In the genomic region with DNA sequence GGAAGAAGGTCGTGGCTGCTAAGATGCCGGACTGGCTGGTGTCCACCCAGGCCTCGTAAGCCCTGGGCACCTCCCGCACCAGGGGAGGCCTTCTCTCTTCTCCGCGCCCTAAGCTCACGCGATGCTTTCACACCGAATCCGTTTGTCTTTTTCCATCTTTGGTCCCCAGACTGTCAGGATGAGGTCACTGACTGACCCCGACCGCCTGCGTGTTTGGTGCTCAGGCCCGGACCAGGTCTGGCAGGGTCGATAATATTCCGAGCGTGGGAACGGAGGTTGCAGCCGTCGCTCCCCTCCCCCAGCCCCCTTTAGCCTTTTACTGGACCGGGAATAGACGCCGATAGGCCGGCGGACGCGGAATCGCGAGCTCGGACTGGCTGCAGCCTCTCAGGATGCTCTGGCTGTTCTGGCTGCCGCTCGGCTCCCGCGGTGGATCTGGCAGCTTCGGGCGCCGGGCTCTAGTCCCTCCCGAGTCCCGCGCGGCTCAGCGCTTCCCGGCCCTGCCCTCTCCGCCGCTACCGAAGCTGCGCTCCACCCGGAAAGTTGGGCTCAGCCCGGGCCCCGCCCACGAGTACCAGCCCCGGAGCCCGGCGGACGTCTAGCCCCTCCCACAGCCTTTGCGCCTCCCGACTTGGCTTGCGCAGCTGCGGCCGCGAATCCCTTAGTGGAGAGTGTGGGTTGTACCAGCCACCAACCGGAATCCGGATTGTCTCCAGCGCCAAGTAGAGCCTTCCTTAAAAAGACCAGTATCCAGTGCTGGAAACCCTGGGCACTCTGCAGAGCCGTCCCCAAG, we compare ENCODE assay signal across 8 mouse cellular contexts. TPM values are rescaled to one million over a fixed set of nuclear protein-coding genes. Genes with fewer than 3 reads are reported as not detected.
DNase-seq lines count a peak whose midpoint lies in the region; ATAC-seq and TF ChIP-seq lines count a peak whose summit lies in the region.

No protein-coding gene starts in this region.

- no peaks in the 10 kb centered on the region for H3K9me3 ChIP-seq in forebrain, embryonic 14.5 days (replicated peaks; ENCODE audit: control insufficient read depth, low read length)
- H3K9me3 ChIP-seq in liver, postnatal 0 days (ENCODE audit: low read length), result no peaks in the 10 kb centered on the region
- H3K9me3 ChIP-seq in neural tube, embryonic 13.5 days, result no peaks in the 10 kb centered on the region

- peak overlapping the region; percentile 73 for H3K9ac ChIP-seq in forebrain, embryonic 14.5 days (ENCODE audit: low read length)
- peak overlapping the region; percentile 41 for H3K9ac ChIP-seq in liver, postnatal 0 days (replicated peaks)
- H3K9ac ChIP-seq in neural tube, embryonic 13.5 days, result peak overlapping the region; percentile 82

- peak; percentile 92 for ATAC-seq in forebrain, embryonic 14.5 days
- peak; percentile 71 for ATAC-seq in liver, postnatal 0 days
- peak; percentile 90 for ATAC-seq in neural tube, embryonic 13.5 days (ENCODE audit: low read depth)

- WGBS in forebrain, embryonic 14.5 days, result under 1% methylated on average over 65 of the region's 65 CpGs
- under 1% methylated on average over 65 of the region's 65 CpGs for WGBS in liver, postnatal 0 days (ENCODE audit: insufficient replicate concordance)
- under 1% methylated on average over 65 of the region's 65 CpGs for WGBS in neural tube, embryonic 13.5 days

- intact Hi-C loops in heart, postnatal 10 days (cut with DNase I), result loop anchor here (2.0 kb wide), 1 partner anchor 19 kb away; the partner anchor contains the start of genes 4921536K21Rik and Dusp18

- H3K27me3 ChIP-seq in forebrain, embryonic 14.5 days (replicated peaks; ENCODE audit: control insufficient read depth, insufficient read depth, low read length), result no peaks in the 10 kb centered on the region
- H3K27me3 ChIP-seq in liver, postnatal 0 days (ENCODE audit: insufficient read depth, low read length), result peaks cover 26% of the 10 kb centered on the region
- H3K27me3 ChIP-seq in neural tube, embryonic 13.5 days, result 0 out of 2 replicates have a peak, but pooled peaks cover 8% of the 10 kb centered on the region

- no peaks in the 10 kb centered on the region for H3K36me3 ChIP-seq in forebrain, embryonic 14.5 days (ENCODE audit: control insufficient read depth, insufficient read depth, low read length)
- H3K36me3 ChIP-seq in liver, postnatal 0 days (replicated peaks; ENCODE audit: insufficient read depth, low read length), result no peaks in the 10 kb centered on the region
- H3K36me3 ChIP-seq in neural tube, embryonic 13.5 days, result no peaks in the 10 kb centered on the region

- peak; percentile 81 for DNase-seq in ES-CJ7 (ENCODE audit: low read depth, low spot score)
- DNase-seq in cerebellum, adult 11 months, result peak; percentile 91
- peak; percentile 93 for DNase-seq in forebrain, embryonic 14.5 days (ENCODE audit: low spot score)
- DNase-seq in heart, postnatal 10 days, result peak; percentile 90 to 94
- DNase-seq in layer of hippocampus, adult 11-12 months (ENCODE audit: low spot score), result peak; percentile 94
- DNase-seq in liver, postnatal 0 days, result peak; percentile 81
- DNase-seq in telencephalon, adult 2 months (ENCODE audit: low read depth, low spot score), result peak; percentile 96

- TF ChIP-seq EP300 in liver, postnatal 0 days (IDR thresholded peaks at IDR 0.05; ENCODE audit: low read depth), result no peak

- H3K27ac ChIP-seq in forebrain, embryonic 14.5 days (ENCODE audit: low read depth, low read length), result peak overlapping the region; percentile 0; the same call in 1 of the 2 replicates
- 0 out of 2 replicates have a peak overlapping the region, but pooled peaks have one; percentile 22 for H3K27ac ChIP-seq in liver, postnatal 0 days (ENCODE audit: low read depth)
- peak overlapping the region; percentile 77 for H3K27ac ChIP-seq in neural tube, embryonic 13.5 days (replicated peaks)

- H3K4me3 ChIP-seq in forebrain, embryonic 14.5 days (ENCODE audit: low read depth, low read length), result peak overlapping the region; percentile 59
- H3K4me3 ChIP-seq in liver, postnatal 0 days (ENCODE audit: low read depth, low read length), result peak overlapping the region; percentile 59
- H3K4me3 ChIP-seq in neural tube, embryonic 13.5 days, result peak overlapping the region; percentile 64

- no peak for TF ChIP-seq CTCF in liver, postnatal 0 days (IDR thresholded peaks at IDR 0.05; ENCODE audit: low read depth)

- H3K4me2 ChIP-seq in forebrain, embryonic 14.5 days (ENCODE audit: low read length), result peak overlapping the region; percentile 96
- peak overlapping the region; percentile 84 for H3K4me2 ChIP-seq in liver, postnatal 0 days (ENCODE audit: low read depth, low read length)
- peak overlapping the region; percentile 93 for H3K4me2 ChIP-seq in neural tube, embryonic 13.5 days

- H3K4me1 ChIP-seq in forebrain, embryonic 14.5 days (ENCODE audit: control insufficient read depth, insufficient read depth, low read length), result peaks cover 15% of the 10 kb centered on the region
- peaks cover 17% of the 10 kb centered on the region for H3K4me1 ChIP-seq in liver, postnatal 0 days (ENCODE audit: insufficient read depth)
- H3K4me1 ChIP-seq in neural tube, embryonic 13.5 days (replicated peaks), result peaks cover 60% of the 10 kb centered on the region

RNA-seq across cellular contexts. Expression of gene Slc35e4, which starts 1.0 kb away (rescaled TPM):
- polyA plus RNA-seq in forebrain, embryonic 14.5 days (2014; fragmentation: Nextera tagmentation; extraction: Ambion mirVana), result 8.0 and 10.6 TPM in 2 replicates
- 1 to 10 TPM; 4.3 to 4.7 TPM for total RNA-seq in heart, postnatal 10 days (2021)
- polyA plus RNA-seq in liver, postnatal 0 days (2015; fragmentation: Nextera tagmentation; extraction: Ambion mirVana), result 0.43 and 0.46 TPM in 2 replicates
- 11.9 and 13.3 TPM in 2 replicates for polyA plus RNA-seq in neural tube, embryonic 13.5 days (2015; fragmentation: Nextera tagmentation; extraction: Ambion mirVana)

RNA-seq across cellular contexts. Expression of gene Tcn2, which starts 18.4 kb away (rescaled TPM):
- polyA plus RNA-seq in forebrain, embryonic 14.5 days (2014; fragmentation: Nextera tagmentation; extraction: Ambion mirVana), result 19.7 TPM in 2 replicates
- total RNA-seq in heart, postnatal 10 days (2021), result 10 to 100 TPM; 50.3 to 50.9 TPM
- polyA plus RNA-seq in liver, postnatal 0 days (2015; fragmentation: Nextera tagmentation; extraction: Ambion mirVana), result 55.5 and 61.3 TPM in 2 replicates
- 31.1 and 31.9 TPM in 2 replicates for polyA plus RNA-seq in neural tube, embryonic 13.5 days (2015; fragmentation: Nextera tagmentation; extraction: Ambion mirVana)

RNA-seq across cellular contexts. Expression of gene Dusp18, which starts 18.5 kb away (rescaled TPM):
- polyA plus RNA-seq in forebrain, embryonic 14.5 days (2014; fragmentation: Nextera tagmentation; extraction: Ambion mirVana), result 29.3 and 35.8 TPM in 2 replicates
- 10 to 100 TPM; 30.3 to 41.9 TPM for total RNA-seq in heart, postnatal 10 days (2021)
- 0.19 and 0.27 TPM in 2 replicates for polyA plus RNA-seq in liver, postnatal 0 days (2015; fragmentation: Nextera tagmentation; extraction: Ambion mirVana)
- polyA plus RNA-seq in neural tube, embryonic 13.5 days (2015; fragmentation: Nextera tagmentation; extraction: Ambion mirVana), result 23.0 and 24.7 TPM in 2 replicates

RNA-seq across cellular contexts. Expression of gene 4921536K21Rik, which starts 18.6 kb away (rescaled TPM):
- 0.16 and 0.36 TPM in 2 replicates for polyA plus RNA-seq in forebrain, embryonic 14.5 days (2014; fragmentation: Nextera tagmentation; extraction: Ambion mirVana)
- under 1 TPM; 0.32 to 0.38 TPM for total RNA-seq in heart, postnatal 10 days (2021)
- not detected in 2 replicates for polyA plus RNA-seq in liver, postnatal 0 days (2015; fragmentation: Nextera tagmentation; extraction: Ambion mirVana)
- 0.33 and 0.77 TPM in 2 replicates for polyA plus RNA-seq in neural tube, embryonic 13.5 days (2015; fragmentation: Nextera tagmentation; extraction: Ambion mirVana)

RNA-seq across cellular contexts. Expression of gene Osbp2, which starts 49.8 kb away (rescaled TPM):
- 7.4 and 11.1 TPM in 2 replicates for polyA plus RNA-seq in forebrain, embryonic 14.5 days (2014; fragmentation: Nextera tagmentation; extraction: Ambion mirVana)
- 1 to 10 TPM; 5.6 to 6.1 TPM for total RNA-seq in heart, postnatal 10 days (2021)
- 0.07 TPM in 1 of 2 replicates, not detected in the other for polyA plus RNA-seq in liver, postnatal 0 days (2015; fragmentation: Nextera tagmentation; extraction: Ambion mirVana)
- 12.3 and 16.8 TPM in 2 replicates for polyA plus RNA-seq in neural tube, embryonic 13.5 days (2015; fragmentation: Nextera tagmentation; extraction: Ambion mirVana)

Comparison
In these comparisons a context has a peak if more than half of its experiments do, and no peak if none do; other contexts are left out.
1. Peak in every context shown above with its lines: DNase-seq, ATAC-seq, H3K4me3 ChIP-seq and H3K27ac ChIP-seq.
2. H3K27ac ChIP-seq: peak in every context shown above with its lines; median percentile 77 in neural tube, embryonic 13.5 days; 22 in liver, postnatal 0 days; 0 in forebrain, embryonic 14.5 days.
3. RNA of gene Dusp18, which starts 18.5 kb away (polyA plus RNA-seq): 29.3 to 35.8 TPM in forebrain, embryonic 14.5 days and 23.0 to 24.7 TPM in neural tube, embryonic 13.5 days; 0.19 to 0.27 TPM in liver, postnatal 0 days; every median in the first group is over 10 times any median in the second.